Mouse (Mus musculus): ENCODE results near the gene Rab5if. TPM values are rescaled to one million over a fixed set of nuclear protein-coding genes. Genes with fewer than 3 reads are reported as not detected.

Gene Rab5if
- polyA plus RNA-seq (2017; shearing (Covaris generic)) = 10.0 TPM

DNA sequence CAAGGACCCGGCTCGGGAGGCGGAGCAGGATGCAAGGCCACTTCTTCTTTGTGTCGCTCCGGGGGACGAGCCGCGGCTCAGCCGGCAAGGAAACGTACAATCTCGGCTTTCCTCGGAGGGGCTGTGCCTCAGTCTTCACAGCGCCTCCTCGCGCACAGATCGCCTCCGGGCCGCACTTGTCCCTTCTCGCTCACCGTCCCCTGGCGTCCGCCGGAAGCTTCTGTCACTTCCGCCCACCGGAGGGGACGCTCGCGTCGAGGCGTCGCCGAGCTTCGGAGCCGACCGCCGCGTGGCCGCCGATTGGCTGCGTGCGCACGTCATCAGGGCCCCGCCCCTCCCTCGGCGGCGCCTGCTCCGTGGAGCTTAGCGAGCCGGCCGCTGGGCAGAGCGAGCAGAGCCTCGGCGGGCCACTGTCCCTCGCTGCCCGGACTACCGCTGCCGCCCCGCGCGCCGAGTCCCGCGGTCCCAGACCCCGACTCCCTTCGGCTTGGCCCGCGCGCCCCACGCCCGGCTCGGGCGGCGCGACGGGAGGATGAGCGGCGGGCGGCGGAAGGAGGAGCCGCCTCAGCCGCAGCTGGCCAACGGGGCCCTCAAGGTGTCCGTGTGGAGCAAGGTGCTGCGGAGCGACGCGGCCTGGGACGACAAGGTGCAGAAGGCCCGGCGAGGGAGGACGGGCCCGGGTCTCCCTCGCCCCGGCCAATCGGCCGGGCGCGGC, at the start of gene Rab5if:
Rab5if (plus strand) TSS at position 357 of the 715 bp plus-strand sequence.

DNA sequence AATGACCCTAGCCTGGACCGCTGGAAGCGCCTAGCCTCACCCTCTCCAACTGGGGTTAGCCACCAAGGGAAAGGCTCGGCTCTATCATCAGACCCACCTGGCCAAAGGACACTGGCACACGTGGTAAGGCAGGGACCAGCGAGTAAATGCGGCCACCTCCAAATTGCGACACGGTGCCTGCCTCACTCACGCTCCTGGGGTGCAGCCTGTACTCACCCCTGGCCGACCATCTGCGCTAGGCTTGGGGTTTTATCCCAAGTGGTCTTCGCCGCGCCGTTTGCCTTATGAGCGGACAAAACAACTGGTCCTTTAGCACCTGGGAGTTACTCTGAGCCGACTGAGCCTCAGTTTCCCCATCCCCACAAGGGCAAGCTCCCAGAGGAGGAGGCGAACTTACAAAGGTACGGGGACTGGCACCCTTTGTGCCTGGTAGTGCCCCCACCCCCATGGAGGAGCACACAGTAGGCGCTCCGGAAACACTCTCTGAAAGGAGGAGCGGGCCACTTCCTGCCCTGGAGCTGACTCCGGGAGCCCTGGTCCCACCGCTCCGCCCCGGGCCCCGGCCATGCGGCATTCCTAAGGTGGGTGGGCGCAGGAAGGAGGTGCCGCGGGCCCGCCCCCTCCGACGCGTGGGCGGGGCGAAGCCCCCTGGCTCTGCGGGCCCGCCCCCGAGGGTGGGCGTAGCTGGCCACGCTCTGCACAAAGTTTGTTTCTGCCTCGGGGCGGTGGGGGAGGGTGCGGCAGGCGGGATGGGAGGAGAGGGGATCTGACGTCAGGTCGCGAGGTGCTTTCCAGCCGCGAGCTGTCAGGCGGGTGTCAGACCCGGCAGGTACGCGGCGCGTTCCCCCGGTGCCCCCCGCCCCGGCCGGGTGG, 23.4 kb upstream of the Rab5if start, which contains the start of gene Tgif2:
Tgif2 (plus strand) TSS at position 689 of the 873 bp plus-strand sequence.

DNA sequence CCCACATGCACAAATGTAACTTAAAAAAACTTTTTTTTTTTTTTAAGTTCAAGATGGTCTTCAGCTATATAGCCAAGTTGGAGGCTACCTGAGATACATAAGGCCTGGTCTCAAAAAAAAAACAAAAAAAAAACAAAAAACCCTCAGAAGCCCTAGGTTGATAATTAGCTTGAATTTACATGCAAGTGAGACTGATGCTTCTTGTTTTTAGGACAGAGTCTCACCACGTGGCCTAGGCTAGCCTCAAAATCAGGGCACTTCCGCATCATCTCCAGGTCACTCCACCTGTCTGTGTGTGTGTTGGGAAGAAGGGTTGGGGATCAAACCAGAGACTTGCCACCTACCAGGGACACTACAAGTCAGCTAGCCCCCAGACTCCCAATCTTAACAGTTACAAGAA, 5.1 kb upstream of the Rab5if start, which contains the start of gene 4930518I15Rik:
4930518I15Rik (minus strand) TSS at position 112 of the 400 bp plus-strand sequence.

DNA sequence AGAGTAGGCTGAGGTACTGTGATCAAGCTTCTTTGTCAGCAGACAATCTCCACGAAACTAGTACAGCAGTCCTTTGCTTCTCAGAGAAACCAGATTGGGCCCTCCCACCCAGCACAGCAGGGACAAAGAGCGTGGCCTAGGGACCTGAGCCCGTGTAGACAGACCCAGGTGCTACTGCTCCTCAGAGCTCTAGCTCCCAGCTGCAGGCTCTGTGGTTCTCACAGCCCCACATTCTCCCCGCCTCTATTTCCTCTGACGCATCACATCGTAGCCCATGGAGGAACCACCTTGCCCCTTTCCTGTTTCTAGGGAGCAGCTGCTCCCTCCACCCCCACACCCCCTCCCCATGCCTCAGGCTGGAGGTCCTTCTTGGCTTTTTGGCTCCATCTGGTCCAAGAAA, 24.1 kb downstream of the Rab5if start, which contains the start of gene Sla2:
Sla2 (minus strand) TSS at position 176 of the 400 bp plus-strand sequence.

Other genes starting within 250 kb of the Rab5if start
- 117 TPM for gene Dlgap4, start 249.4 kb upstream of the Rab5if start, polyA plus RNA-seq (2017; shearing (Covaris generic))
- not detected for gene Myl9, start 87.7 kb upstream of the Rab5if start, polyA plus RNA-seq (2017; shearing (Covaris generic))
- gene Tgif2, start 23.1 kb upstream of the Rab5if start, polyA plus RNA-seq (2017; shearing (Covaris generic)) = 21.1 TPM
- gene 4930518I15Rik, start 5.2 kb upstream of the Rab5if start, polyA plus RNA-seq (2017; shearing (Covaris generic)) = 8.3 TPM
- gene Sla2, start 24.1 kb downstream of the Rab5if start, polyA plus RNA-seq (2017; shearing (Covaris generic)) = 84.9 TPM
- gene Ndrg3, start 128.9 kb downstream of the Rab5if start, polyA plus RNA-seq (2017; shearing (Covaris generic)) = 157 TPM
- gene Dsn1, start 144.0 kb downstream of the Rab5if start, polyA plus RNA-seq (2017; shearing (Covaris generic)) = 18.6 TPM
- not detected for gene Soga1, start 216.1 kb downstream of the Rab5if start, polyA plus RNA-seq (2017; shearing (Covaris generic))
- gene Tldc2, start 223.9 kb downstream of the Rab5if start, polyA plus RNA-seq (2017; shearing (Covaris generic)) = not detected

All from activated CD4-positive, CD25-positive, alpha-beta regulatory T cell, adult 9 weeks (primary cell).